Mouse (Mus musculus) hindbrain, postnatal 0 days (tissue): ENCODE results near the gene Nfia. TPM values are rescaled to one million over a fixed set of nuclear protein-coding genes. Genes with fewer than 3 reads are reported as not detected.

Source experiments
- ATAC-seq: fragments of 200-750 bp; cut with Nextera tagmentation; 2 replicates; pipeline ENCODE4 v1.8.0; 2017; ENCODE audit warnings: mild to moderate bottlenecking, moderate TSS enrichment, moderate library complexity
- DNase-seq: peaks from one replicate; pipeline ENCODE4 v3.0.0-alpha.2; 2015; ENCODE audit warnings: low spot score
- H3K27ac ChIP-seq: fragments of 300-500 bp; sonication (generic); 2 replicates; pipeline ENCODE4 v1.5.1; 2014; ENCODE audit warnings: mild to moderate bottlenecking
- H3K27me3 ChIP-seq: fragments of 300-500 bp; sonication (generic); 2 replicates; pipeline ENCODE4 v1.6.1; 2014; ENCODE audit warnings: low read length, mixed read lengths; ENCODE audit not compliant: insufficient read depth
- H3K36me3 ChIP-seq: fragments of 300-500 bp; sonication (generic); 2 replicates; pipeline ENCODE4 v1.6.1; 2014; ENCODE audit warnings: low read length, mixed read lengths; ENCODE audit not compliant: insufficient read depth
- H3K4me1 ChIP-seq: fragments of 300-500 bp; sonication (generic); 2 replicates; pipeline ENCODE4 v1.6.1; 2014; ENCODE audit warnings: antibody characterized with exemption, low read length, mixed read lengths; ENCODE audit not compliant: insufficient read depth
- H3K4me2 ChIP-seq: fragments of 300-500 bp; sonication (generic); 2 replicates; pipeline ENCODE4 v1.6.1; 2014; ENCODE audit warnings: low read depth, mild to moderate bottlenecking, low read length, moderate library complexity, mixed read lengths
- H3K4me3 ChIP-seq: fragments of 300-500 bp; sonication (generic); 2 replicates; pipeline ENCODE4 v1.5.1; 2014; ENCODE audit warnings: low read length
- H3K9ac ChIP-seq: fragments of 300-500 bp; sonication (generic); replicated peaks from 2 replicates; pipeline ENCODE4 v1.6.1; 2014; ENCODE audit warnings: mild to moderate bottlenecking, low read length, moderate library complexity, mixed read lengths
- H3K9me3 ChIP-seq: fragments of 300-500 bp; sonication (generic); 2 replicates; pipeline ENCODE4 v1.6.1; 2016; ENCODE audit warnings: low read length, mixed read lengths
- CTCF ChIP-seq: IDR thresholded peaks from 2 replicates; pipeline ENCODE4 v1.5.1; 2016; ENCODE audit warnings: antibody characterized with exemption, control low read depth, low read depth
- WGBS: fragments of 180-500 bp; shearing (Covaris S2); extraction: QIAGEN DNeasy Blood & Tissue Kit; methylation state at CpG from one replicate; pipeline ENCODE4 v1.1.7; 2014; 5-methylcytosine and 5-hydroxymethylcytosine counted together
- polyA plus RNA-seq: library from polyadenylated mRNA; unstranded; fragments of >200 nt; fragmentation: Nextera tagmentation; extraction: Ambion mirVana; gene quantifications from 2 replicates; pipeline ENCODE4 v1.2.1, GENCODE M21; 2015
- total RNA-seq: library from RNA; depleted of rRNA; stranded (reverse); fragments of >200 nt; gene quantifications from 2 replicates; pipeline ENCODE4 v1.2.3, GENCODE M21; 2014

Nfia gene
- total and polyA plus RNA-seq, 2 experiments from 2014 or later = 71.0 to 97.2 TPM

GRCm38 (mm10) chr4:98081962-98082361 is 309.4 kb downstream of the Nfia start:
- no peaks in the 10 kb centered on the region for H3K27me3 ChIP-seq
- H3K27ac ChIP-seq = no peak overlapping the region
- TF ChIP-seq CTCF = no peak
- H3K4me1 ChIP-seq = no peaks in the 10 kb centered on the region
- 56% methylated on average over 1 of the region's 1 CpGs for WGBS
- DNase-seq (no peak), ATAC-seq (no peak)
- H3K36me3 ChIP-seq = no peaks in the 10 kb centered on the region
- H3K4me2 ChIP-seq = no peak overlapping the region
- no peak overlapping the region for H3K9ac ChIP-seq
- no peak overlapping the region for H3K4me3 ChIP-seq
- no peaks in the 10 kb centered on the region for H3K9me3 ChIP-seq

GRCm38 (mm10) chr4:98082512-98082911 is 310.0 kb downstream of the Nfia start:
- no peaks in the 10 kb centered on the region for H3K27me3 ChIP-seq
- H3K36me3 ChIP-seq = no peaks in the 10 kb centered on the region
- no peaks in the 10 kb centered on the region for H3K4me1 ChIP-seq
- no peak overlapping the region for H3K4me3 ChIP-seq
- 95% methylated on average over 4 of the region's 4 CpGs for WGBS
- no peak for TF ChIP-seq CTCF
- ATAC-seq (no peak), DNase-seq (no peak)
- H3K9me3 ChIP-seq = no peaks in the 10 kb centered on the region
- H3K27ac ChIP-seq = no peak overlapping the region
- no peak overlapping the region for H3K4me2 ChIP-seq
- no peak overlapping the region for H3K9ac ChIP-seq

GRCm38 (mm10) chr4:98085060-98085459 is 312.5 kb downstream of the Nfia start:
- ATAC-seq = no peak
- no peaks in the 10 kb centered on the region for H3K27me3 ChIP-seq
- H3K4me2 ChIP-seq = no peak overlapping the region
- H3K9ac ChIP-seq = no peak overlapping the region
- no peaks in the 10 kb centered on the region for H3K4me1 ChIP-seq
- no peaks in the 10 kb centered on the region for H3K9me3 ChIP-seq
- DNase-seq = no peak
- no peak overlapping the region for H3K4me3 ChIP-seq
- TF ChIP-seq CTCF = no peak
- 0 out of 2 replicates have a peak overlapping the region, but pooled peaks have one; percentile 7 for H3K27ac ChIP-seq
- WGBS = 84% methylated on average over 6 of the region's 6 CpGs
- no peaks in the 10 kb centered on the region for H3K36me3 ChIP-seq

GRCm38 (mm10) chr4:98086976-98087375 is 314.4 kb downstream of the Nfia start:
- peaks cover 5% of the 10 kb centered on the region; the same call in 1 of the 2 replicates for H3K4me1 ChIP-seq
- no peak overlapping the region for H3K4me3 ChIP-seq
- no peak overlapping the region for H3K4me2 ChIP-seq
- DNase-seq = no peak
- H3K27ac ChIP-seq = no peak overlapping the region
- no peaks in the 10 kb centered on the region for H3K9me3 ChIP-seq
- no peak for ATAC-seq
- H3K36me3 ChIP-seq = no peaks in the 10 kb centered on the region
- WGBS = 69% methylated on average over 4 of the region's 4 CpGs
- no peak overlapping the region for H3K9ac ChIP-seq
- no peaks in the 10 kb centered on the region for H3K27me3 ChIP-seq
- no peak for TF ChIP-seq CTCF

- H3K27ac ChIP-seq = no peak overlapping the region
- no peak overlapping the region for H3K4me2 ChIP-seq
- no peak overlapping the region for H3K4me3 ChIP-seq
- ATAC-seq (no peak), DNase-seq (no peak)
- H3K9ac ChIP-seq = no peak overlapping the region
- no peaks in the 10 kb centered on the region for H3K9me3 ChIP-seq
- no peak for TF ChIP-seq CTCF
- H3K36me3 ChIP-seq = no peaks in the 10 kb centered on the region
- no peaks in the 10 kb centered on the region for H3K27me3 ChIP-seq
- WGBS = 62% methylated on average over 6 of the region's 6 CpGs
- H3K4me1 ChIP-seq = peaks cover 9% of the 10 kb centered on the region; the same call in 1 of the 2 replicates
These were observed 317.5 kb downstream of the Nfia start for GRCm38 (mm10) chr4:98089985-98090384.

GRCm38 (mm10) chr4:98090586-98090985 is 318.1 kb downstream of the Nfia start:
- Histone ChIP-seq H3K36me3 (no peaks in the 10 kb centered on the region), H3K9ac (no peak overlapping the region), H3K4me1 (peaks cover 9% of the 10 kb centered on the region; the same call in 1 of the 2 replicates), H3K9me3 (no peaks in the 10 kb centered on the region), H3K27ac (no peak overlapping the region), H3K4me2 (no peak overlapping the region), H3K27me3 (no peaks in the 10 kb centered on the region), H3K4me3 (no peak overlapping the region)
- no peak for TF ChIP-seq CTCF
- WGBS = 75% methylated on average over 3 of the region's 3 CpGs
- ATAC-seq (no peak), DNase-seq (no peak)

GRCm38 (mm10) chr4:98091368-98091827 is 318.9 kb downstream of the Nfia start:
- peak overlapping the region; percentile 58; the same call in 1 of the 2 replicates for H3K27ac ChIP-seq
- H3K36me3 ChIP-seq = no peaks in the 10 kb centered on the region
- H3K9me3 ChIP-seq = no peaks in the 10 kb centered on the region
- H3K4me3 ChIP-seq = no peak overlapping the region
- H3K4me1 ChIP-seq = peaks cover 9% of the 10 kb centered on the region; the same call in 1 of the 2 replicates
- no peak overlapping the region for H3K4me2 ChIP-seq
- no peaks in the 10 kb centered on the region for H3K27me3 ChIP-seq
- no peak for TF ChIP-seq CTCF
- ATAC-seq (peak; percentile 51; the same call in 1 of the 2 replicates), DNase-seq (no peak)
- 58% methylated on average over 4 of the region's 4 CpGs for WGBS
- H3K9ac ChIP-seq = no peak overlapping the region
